11 mouse cellular contexts compared by ENCODE assay signal in the genomic region with DNA sequence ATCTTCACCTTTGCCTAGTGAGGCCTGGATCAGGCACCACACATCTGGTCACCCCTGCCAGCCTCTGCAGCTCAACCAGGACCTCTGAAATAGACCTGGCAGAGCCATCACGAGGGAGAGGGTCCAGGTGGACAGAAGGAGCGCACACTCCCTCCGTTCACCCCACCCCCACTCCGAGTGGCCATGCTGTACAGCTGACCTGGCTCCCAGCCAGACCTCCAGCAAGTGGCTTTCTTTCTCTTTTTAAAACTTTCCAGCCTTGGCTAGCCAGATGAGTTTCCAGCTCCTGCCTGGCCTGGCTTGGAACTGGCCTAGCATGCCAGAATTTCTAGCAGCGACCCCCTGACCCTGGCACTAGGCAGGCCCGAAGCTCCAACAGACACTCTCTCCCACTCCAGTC.
DNase-seq lines count a peak whose midpoint lies in the region; ATAC-seq and TF ChIP-seq lines count a peak whose summit lies in the region.
"Had no signal": no experiment of that assay in that cellular context is flagged by ENCODE, and none has a peak within 500 bp of the region (broad histone marks: within the 10 kb centered on the region; RNA-seq: fewer than 3 reads in every experiment).

No protein-coding gene starts in this region.

- TF ChIP-seq CTCF in midbrain, postnatal 0 days (IDR thresholded peaks at IDR 0.05): no peak

- no peak for ATAC-seq in midbrain, embryonic 13.5 days
- ATAC-seq in midbrain, postnatal 0 days (ENCODE audit: low FRiP score): no peak
- ATAC-seq in frontal cortex, adult (ENCODE audit: low TSS enrichment): no peak

- 19% methylated on average over 6 of the region's 6 CpGs for WGBS in midbrain, embryonic 13.5 days
- WGBS in midbrain, postnatal 0 days: 28% methylated on average over 6 of the region's 6 CpGs

- peak overlapping the region; percentile 28 for H3K4me2 ChIP-seq in midbrain, embryonic 13.5 days (replicated peaks)
- H3K4me2 ChIP-seq in midbrain, postnatal 0 days (ENCODE audit: low read depth, low read length, poor library complexity, severe bottlenecking): no peak overlapping the region
- H3K4me2 ChIP-seq: liver, embryonic 11.5 days had no signal

- H3K27ac ChIP-seq in midbrain, embryonic 13.5 days: no peak overlapping the region
- H3K27ac ChIP-seq in midbrain, postnatal 0 days (ENCODE audit: low read depth, low read length): no peak overlapping the region
- H3K27ac ChIP-seq: midbrain, embryonic 10.5 days had no signal

- DNase-seq in gastrocnemius, postnatal 10 days: peak; percentile 43
- DNase-seq in gastrocnemius, adult 18-20 months (ENCODE audit: low spot score): no peak
- no peak for DNase-seq in midbrain, postnatal 0 days (ENCODE audit: low spot score)
- peak; percentile 48 for DNase-seq in NIH3T3 (ENCODE audit: low read depth)
- DNase-seq in kidney, postnatal 36 days: peak; percentile 39 to 81
- no peak for DNase-seq in urinary bladder, postnatal 14 days (ENCODE audit: low spot score)
- DNase-seq: layer of hippocampus, postnatal 36 days had no signal

- H3K36me3 ChIP-seq in midbrain, embryonic 13.5 days: no peaks in the 10 kb centered on the region
- no peaks in the 10 kb centered on the region for H3K36me3 ChIP-seq in midbrain, postnatal 0 days (ENCODE audit: insufficient read depth, low read length)
- H3K36me3 ChIP-seq: midbrain, embryonic 10.5 days had no signal

- H3K9me3 ChIP-seq in midbrain, embryonic 13.5 days: no peaks in the 10 kb centered on the region
- no peaks in the 10 kb centered on the region for H3K9me3 ChIP-seq in midbrain, postnatal 0 days (ENCODE audit: low read length)
- H3K9me3 ChIP-seq: midbrain, embryonic 10.5 days had no signal

- H3K27me3 ChIP-seq in midbrain, embryonic 13.5 days: peaks cover 74% of the 10 kb centered on the region; the same call in 1 of the 2 replicates
- peaks cover 12% of the 10 kb centered on the region; the same call in 1 of the 2 replicates for H3K27me3 ChIP-seq in midbrain, postnatal 0 days (ENCODE audit: insufficient read depth, low read length)

- H3K4me3 ChIP-seq in midbrain, embryonic 13.5 days (replicated peaks): no peak overlapping the region
- no peak overlapping the region for H3K4me3 ChIP-seq in midbrain, postnatal 0 days (ENCODE audit: low read depth, low read length)
- H3K4me3 ChIP-seq: midbrain, embryonic 10.5 days had no signal

- H3K4me1 ChIP-seq in midbrain, embryonic 13.5 days (replicated peaks): peaks cover 86% of the 10 kb centered on the region
- H3K4me1 ChIP-seq in midbrain, postnatal 0 days (ENCODE audit: insufficient read depth, low read length): no peaks in the 10 kb centered on the region

- no peak overlapping the region for H3K9ac ChIP-seq in midbrain, embryonic 13.5 days (replicated peaks)
- no peak overlapping the region for H3K9ac ChIP-seq in midbrain, postnatal 0 days (replicated peaks; ENCODE audit: low read length, poor library complexity, severe bottlenecking)

Comparison
In these comparisons a context has a peak if more than half of its experiments do, and no peak if none do; other contexts are left out.
1. DNase-seq: peak in gastrocnemius, postnatal 10 days (single experiment), NIH3T3 (single experiment) and kidney, postnatal 36 days (2 of 2); none in gastrocnemius, adult 18-20 months (single experiment), midbrain, postnatal 0 days (single experiment) and urinary bladder, postnatal 14 days (single experiment).